Mouse (Mus musculus) kidney, embryonic 14.5 days (tissue): Measurements from ENCODE around the gene Siae. TPM values are rescaled to one million over a fixed set of nuclear protein-coding genes. Genes with fewer than 3 reads are reported as not detected.
A peak's percentile ranks its signal among the peaks of the same experiment; 100 is the strongest.

Experiments
- ATAC-seq: fragments of 200-750 bp; cut with Nextera tagmentation; 2 replicates; pipeline ENCODE4 v1.8.0; 2017; ENCODE audit warnings: moderate number of reproducible peaks, mild to moderate bottlenecking, moderate TSS enrichment, moderate library complexity; ENCODE audit not compliant: low FRiP score, low TSS enrichment
- H3K27ac ChIP-seq: fragments of 300-500 bp; sonication (generic); 2 replicates; pipeline ENCODE4 v1.5.1; 2014; ENCODE audit warnings: low read depth, mild to moderate bottlenecking, low read length, moderate library complexity, mixed read lengths
- H3K27me3 ChIP-seq: fragments of 300-500 bp; sonication (generic); 2 replicates; pipeline ENCODE4 v1.6.1; 2014; ENCODE audit warnings: mild to moderate bottlenecking, low read length; ENCODE audit not compliant: control insufficient read depth, insufficient read depth
- H3K36me3 ChIP-seq: fragments of 300-500 bp; sonication (generic); 2 replicates; pipeline ENCODE4 v1.6.1; 2014; ENCODE audit warnings: low read length, mixed read lengths; ENCODE audit not compliant: control insufficient read depth, insufficient read depth
- H3K4me1 ChIP-seq: fragments of 300-500 bp; sonication (generic); 2 replicates; pipeline ENCODE4 v1.6.1; 2014; ENCODE audit warnings: low read length, mixed read lengths; ENCODE audit not compliant: control insufficient read depth, insufficient read depth
- H3K4me2 ChIP-seq: fragments of 300-500 bp; sonication (generic); replicated peaks from 2 replicates; pipeline ENCODE4 v1.6.1; 2014; ENCODE audit warnings: low read depth, mild to moderate bottlenecking, low read length
- H3K4me3 ChIP-seq: fragments of 300-500 bp; sonication (generic); 2 replicates; pipeline ENCODE4 v1.5.1; 2014; ENCODE audit warnings: mild to moderate bottlenecking, low read length
- H3K9ac ChIP-seq: fragments of 300-500 bp; sonication (generic); 2 replicates; pipeline ENCODE4 v1.6.1; 2014; ENCODE audit warnings: low read depth, mild to moderate bottlenecking, low read length, moderate library complexity
- H3K9me3 ChIP-seq: fragments of 300-500 bp; sonication (generic); 2 replicates; pipeline ENCODE4 v1.6.1; 2016; ENCODE audit warnings: low read length; ENCODE audit not compliant: control insufficient read depth
- WGBS: fragments of 180-500 bp; shearing (Covaris S2); extraction: QIAGEN DNeasy Blood & Tissue Kit; methylation state at CpG from one replicate; pipeline ENCODE4 v1.1.7; 2014; 5-methylcytosine and 5-hydroxymethylcytosine counted together
- polyA plus RNA-seq: library from polyadenylated mRNA; unstranded; fragments of >200 nt; fragmentation: Nextera tagmentation; extraction: Ambion mirVana; gene quantifications from 2 replicates; pipeline ENCODE4 v1.2.1, GENCODE M21; 2014

Siae gene
- polyA plus RNA-seq, 1 experiment from 2014 or later, result 10.8 TPM

DNA sequence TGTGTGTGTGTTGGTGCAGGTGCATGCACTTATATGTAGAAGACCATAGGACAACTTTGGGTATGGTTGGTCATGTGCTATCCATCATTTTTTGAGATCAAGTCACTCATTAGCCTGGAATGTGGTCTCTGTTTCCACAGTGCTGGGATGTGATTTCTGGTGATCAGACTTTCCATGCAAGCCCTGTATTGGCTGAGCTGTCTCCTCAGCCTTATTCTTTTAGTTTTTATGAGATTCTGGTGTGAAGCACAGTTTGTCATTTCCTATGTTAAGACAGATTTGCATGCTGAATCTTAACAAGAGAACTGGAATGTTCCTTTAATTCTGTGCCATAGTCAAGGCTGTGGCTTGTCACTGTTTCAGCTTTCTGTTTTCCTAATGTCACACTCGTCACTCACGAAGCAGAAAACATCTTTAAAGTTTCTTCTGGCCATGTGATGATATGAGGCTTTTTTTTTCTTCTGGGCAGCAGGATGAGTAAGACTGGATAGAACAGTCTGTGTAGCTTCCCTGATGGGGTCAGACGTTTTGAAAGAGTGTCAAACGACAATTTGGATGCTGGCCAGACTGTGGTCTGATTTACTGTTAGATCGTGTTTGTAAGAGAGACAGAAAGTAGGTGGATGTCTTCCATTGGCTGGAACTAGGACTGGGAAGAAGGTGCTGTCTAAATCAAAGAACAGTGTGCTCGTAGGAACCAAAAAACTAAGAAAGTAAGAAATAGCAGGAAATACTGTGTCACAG, 81.5 kb downstream of the Siae start:
- Histone ChIP-seq H3K27me3 (no peaks in the 10 kb centered on the region), H3K4me1 (no peaks in the 10 kb centered on the region), H3K36me3 (no peaks in the 10 kb centered on the region), H3K9me3 (no peaks in the 10 kb centered on the region), H3K9ac (no peak overlapping the region), H3K27ac (no peak overlapping the region), H3K4me3 (no peak overlapping the region), H3K4me2 (no peak overlapping the region)
- WGBS, result 47% methylated on average over 6 of the region's 6 CpGs
- peak; percentile 28; the same call in 1 of the 2 replicates for ATAC-seq

GRCm38 (mm10) chr9:37638721-37639120, 83.2 kb downstream of the Siae start:
- H3K4me1 ChIP-seq, result no peaks in the 10 kb centered on the region
- H3K9ac ChIP-seq, result no peak overlapping the region
- H3K9me3 ChIP-seq, result no peaks in the 10 kb centered on the region
- H3K4me3 ChIP-seq, result no peak overlapping the region
- 87% methylated on average over 3 of the region's 3 CpGs for WGBS
- H3K36me3 ChIP-seq, result no peaks in the 10 kb centered on the region
- H3K27ac ChIP-seq, result no peak overlapping the region
- ATAC-seq, result no peak
- no peak overlapping the region for H3K4me2 ChIP-seq
- H3K27me3 ChIP-seq, result no peaks in the 10 kb centered on the region

GRCm38 (mm10) chr9:37646246-37646645, 90.7 kb downstream of the Siae start:
- ATAC-seq, result no peak
- WGBS, result 85% methylated on average over 3 of the region's 3 CpGs

GRCm38 (mm10) chr9:37650639-37651038, 95.1 kb downstream of the Siae start:
- peaks cover 67% of the 10 kb centered on the region for H3K36me3 ChIP-seq
- H3K4me2 ChIP-seq, result no peak overlapping the region
- H3K4me3 ChIP-seq, result no peak overlapping the region
- H3K9ac ChIP-seq, result no peak overlapping the region
- no peaks in the 10 kb centered on the region for H3K4me1 ChIP-seq
- H3K9me3 ChIP-seq, result no peaks in the 10 kb centered on the region
- no peak overlapping the region for H3K27ac ChIP-seq
- 97% methylated on average over 5 of the region's 5 CpGs for WGBS
- H3K27me3 ChIP-seq, result no peaks in the 10 kb centered on the region
- no peak for ATAC-seq

More at GRCm38 (mm10) chr9:37646246-37646645, 90.7 kb downstream of the Siae start:
- Histone ChIP-seq H3K4me1 (no peaks in the 10 kb centered on the region), H3K9ac (no peak overlapping the region), H3K4me3 (no peak overlapping the region), H3K36me3 (peaks cover 36% of the 10 kb centered on the region), H3K27ac (no peak overlapping the region), H3K9me3 (no peaks in the 10 kb centered on the region), H3K4me2 (no peak overlapping the region), H3K27me3 (no peaks in the 10 kb centered on the region)

- no peaks in the 10 kb centered on the region for H3K4me1 ChIP-seq
- H3K4me3 ChIP-seq, result no peak overlapping the region
- no peak overlapping the region for H3K27ac ChIP-seq
- 89% methylated on average over 5 of the region's 5 CpGs for WGBS
- ATAC-seq, result no peak
- no peak overlapping the region for H3K9ac ChIP-seq
- no peak overlapping the region for H3K4me2 ChIP-seq
- peaks cover 55% of the 10 kb centered on the region for H3K36me3 ChIP-seq
- no peaks in the 10 kb centered on the region for H3K27me3 ChIP-seq
- H3K9me3 ChIP-seq, result no peaks in the 10 kb centered on the region
These were observed 98.3 kb downstream of the Siae start for GRCm38 (mm10) chr9:37653836-37654235.

- ATAC-seq, result no peak
- Histone ChIP-seq H3K27me3 (no peaks in the 10 kb centered on the region; the same call in 1 of the 2 replicates), H3K4me3 (peak overlapping the region; percentile 72), H3K27ac (no peak overlapping the region), H3K4me1 (no peaks in the 10 kb centered on the region), H3K36me3 (peaks cover 34% of the 10 kb centered on the region), H3K9ac (peak overlapping the region; percentile 77; the same call in 1 of the 2 replicates), H3K9me3 (no peaks in the 10 kb centered on the region), H3K4me2 (peak overlapping the region; percentile 83)
- WGBS, result 60% methylated on average over 8 of the region's 8 CpGs
These were observed 100.5 kb downstream of the Siae start for GRCm38 (mm10) chr9:37655961-37656360.

DNA sequence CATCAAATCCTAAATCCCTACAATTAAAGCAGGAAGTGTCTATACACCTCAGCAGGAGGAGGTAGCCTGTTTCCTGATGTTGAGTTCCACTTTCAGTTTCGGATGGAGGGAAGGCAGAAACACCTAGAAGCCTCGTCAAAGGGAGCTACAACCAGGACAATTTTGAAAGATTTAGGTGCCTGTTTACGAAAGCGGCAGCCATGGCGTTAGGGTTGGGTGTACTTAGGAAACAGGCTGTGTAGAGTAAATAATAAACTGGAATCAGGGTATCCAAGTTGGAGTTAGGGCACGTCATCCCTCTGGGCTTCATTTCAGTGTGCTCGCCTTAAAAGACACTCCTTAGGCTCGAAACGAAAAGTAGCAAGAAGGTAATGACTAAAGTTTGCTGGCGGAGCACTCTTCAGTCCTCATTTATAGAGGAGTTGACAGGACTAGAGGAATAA, 101.0 kb downstream of the Siae start:
- Histone ChIP-seq H3K27me3 (no peaks in the 10 kb centered on the region; the same call in 1 of the 2 replicates), H3K36me3 (peaks cover 29% of the 10 kb centered on the region), H3K4me1 (no peaks in the 10 kb centered on the region), H3K27ac (peak overlapping the region; percentile 83), H3K4me2 (peak overlapping the region; percentile 83), H3K9me3 (no peaks in the 10 kb centered on the region), H3K9ac (peak overlapping the region; percentile 77), H3K4me3 (peak overlapping the region; percentile 72)
- WGBS, result 1% methylated on average over 10 of the region's 10 CpGs
- peak; percentile 29; the same call in 1 of the 2 replicates for ATAC-seq

DNA sequence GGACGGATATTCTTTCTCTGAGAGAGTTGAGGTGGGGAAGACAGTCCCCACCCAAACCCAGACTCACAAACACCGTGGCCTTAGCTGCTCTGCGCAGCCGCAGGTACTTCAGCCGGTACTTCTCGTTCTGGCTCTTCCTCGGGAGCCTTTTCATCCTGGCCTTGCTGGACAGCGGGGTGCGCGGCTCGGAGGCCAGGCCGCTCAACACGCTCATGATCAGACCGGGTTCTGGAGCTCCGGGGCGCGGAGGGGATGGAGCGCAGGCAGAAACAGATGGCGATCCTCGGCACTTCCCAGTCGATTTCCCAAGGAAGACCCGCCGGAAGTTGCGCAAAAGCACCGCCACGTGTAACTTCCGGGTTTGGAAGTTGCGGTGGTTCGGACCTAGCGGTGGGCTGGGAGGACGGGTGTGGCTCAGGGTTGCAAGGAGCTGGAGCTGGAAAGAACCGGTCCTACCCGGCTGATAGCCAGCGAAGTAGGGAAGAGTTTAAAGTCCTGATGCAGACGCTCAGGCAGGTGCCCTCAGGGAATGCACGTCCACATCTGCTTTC, 101.5 kb downstream of the Siae start, which contains the start of gene Tbrg1:
Tbrg1 (minus strand) TSS at position 382 of the 551 bp plus-strand sequence.
- H3K27ac ChIP-seq, result peak within 1 kb of the TSS; percentile 83
- WGBS, result under 1% methylated on average over 36 of the region's 36 CpGs

GRCm38 (mm10) chr9:37659413-37659812, 103.9 kb downstream of the Siae start:
- H3K4me2 ChIP-seq, result no peak overlapping the region
- peaks cover 3% of the 10 kb centered on the region; the same call in 1 of the 2 replicates for H3K36me3 ChIP-seq
- no peak overlapping the region for H3K4me3 ChIP-seq
- H3K9me3 ChIP-seq, result no peaks in the 10 kb centered on the region
- ATAC-seq, result no peak
- no peak overlapping the region for H3K9ac ChIP-seq
- H3K4me1 ChIP-seq, result no peaks in the 10 kb centered on the region
- 91% methylated on average over 6 of the region's 6 CpGs for WGBS
- no peaks in the 10 kb centered on the region; the same call in 1 of the 2 replicates for H3K27me3 ChIP-seq
- H3K27ac ChIP-seq, result no peak overlapping the region

More for the DNA sequence above, 101.5 kb downstream of the Siae start, which contains the start of gene Tbrg1:
- Histone ChIP-seq H3K4me3 (peak within 1 kb of the TSS; percentile 72), H3K9ac (peak within 1 kb of the TSS; percentile 77), H3K4me2 (peak within 1 kb of the TSS; percentile 83), H3K27me3 (no peaks in the 10 kb centered on the region; the same call in 1 of the 2 replicates), H3K9me3 (no peaks in the 10 kb centered on the region), H3K36me3 (peaks cover 26% of the 10 kb centered on the region), H3K4me1 (no peaks in the 10 kb centered on the region)
- peak; percentile 92 for ATAC-seq
